ENCODE assay signal across 23 mouse cellular contexts in the genomic region with DNA sequence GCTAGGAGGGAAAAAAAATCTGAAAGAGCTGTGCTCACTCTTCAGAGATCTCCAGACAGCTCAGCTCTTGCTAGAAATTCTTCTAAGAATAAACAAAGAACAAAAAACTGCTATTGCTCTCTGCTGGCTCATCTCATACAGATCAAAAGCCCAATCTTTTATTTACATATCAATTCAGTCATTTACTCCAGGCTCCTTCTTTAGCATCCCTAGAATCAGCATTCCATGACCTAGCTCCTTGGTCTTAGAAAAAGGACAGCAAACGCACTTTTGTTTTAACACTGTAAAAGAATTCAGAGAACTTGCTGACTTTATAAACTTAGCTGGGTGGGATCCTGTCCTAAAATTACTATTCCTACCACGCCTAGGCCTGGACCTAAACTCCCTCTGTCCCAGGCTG. TPM values are rescaled to one million over a fixed set of nuclear protein-coding genes. Genes with fewer than 3 reads are reported as not detected.
"Had no signal": no experiment of that assay in that cellular context is flagged by ENCODE, and none has a peak within 500 bp of the region (broad histone marks: within the 10 kb centered on the region; RNA-seq: fewer than 3 reads in every experiment).

No protein-coding gene starts in this region.

- H3K9me3 ChIP-seq: limb, embryonic 10.5 days; limb, embryonic 13.5 days; liver, embryonic 12.5 days; liver, embryonic 15.5 days; lung, embryonic 15.5 days; megakaryocyte, embryonic 14.5 days; midbrain, embryonic 10.5 days; midbrain, embryonic 15.5 days; neural tube, embryonic 13.5 days; stomach, embryonic 15.5 days had no signal

- H3K27me3 ChIP-seq: limb, embryonic 13.5 days; liver, embryonic 12.5 days; liver, embryonic 15.5 days; lung, embryonic 15.5 days; megakaryocyte, embryonic 14.5 days; midbrain, embryonic 15.5 days; neural tube, embryonic 13.5 days; stomach, embryonic 15.5 days had no signal

- H3K4me2 ChIP-seq: limb, embryonic 13.5 days; liver, embryonic 12.5 days; liver, embryonic 15.5 days; lung, embryonic 15.5 days; midbrain, embryonic 15.5 days; neural tube, embryonic 13.5 days; stomach, embryonic 15.5 days had no signal

- ATAC-seq: liver, embryonic 12.5 days; midbrain, embryonic 15.5 days had no signal

- H3K36me3 ChIP-seq: limb, embryonic 10.5 days; limb, embryonic 13.5 days; liver, embryonic 12.5 days; liver, embryonic 15.5 days; lung, embryonic 15.5 days; midbrain, embryonic 10.5 days; midbrain, embryonic 15.5 days; neural tube, embryonic 13.5 days; stomach, embryonic 15.5 days had no signal

- H3K4me3 ChIP-seq: layer of hippocampus, adult 2 months; limb, embryonic 10.5 days; limb, embryonic 13.5 days; liver, embryonic 12.5 days; liver, embryonic 15.5 days; lung, embryonic 15.5 days; megakaryocyte, embryonic 14.5 days; midbrain, embryonic 10.5 days; midbrain, embryonic 15.5 days; myocyte; neural tube, embryonic 13.5 days; stomach, embryonic 15.5 days had no signal

- DNase-seq: layer of hippocampus, adult 9-11 months; liver; lung, adult 18-20 months; lung, postnatal 10 days; lung, postnatal 36 days; retina, postnatal 1 day; right cerebral cortex, postnatal 25 days; spleen, adult 18-20 months; thymus, postnatal 25 days had no signal

- H3K27ac ChIP-seq: kidney, postnatal 0 days; layer of hippocampus, adult 2 months; limb, embryonic 10.5 days; limb, embryonic 13.5 days; liver, embryonic 12.5 days; liver, embryonic 15.5 days; lung, embryonic 15.5 days; midbrain, embryonic 10.5 days; midbrain, embryonic 15.5 days; neural tube, embryonic 13.5 days; stomach, embryonic 15.5 days had no signal

- H3K4me1 ChIP-seq: limb, embryonic 10.5 days; limb, embryonic 13.5 days; liver, embryonic 12.5 days; liver, embryonic 15.5 days; lung, embryonic 15.5 days; megakaryocyte, embryonic 14.5 days; midbrain, embryonic 10.5 days; midbrain, embryonic 15.5 days; neural tube, embryonic 13.5 days; stomach, embryonic 15.5 days had no signal

- H3K9ac ChIP-seq: limb, embryonic 13.5 days; liver, embryonic 12.5 days; liver, embryonic 15.5 days; lung, embryonic 15.5 days; midbrain, embryonic 15.5 days; neural tube, embryonic 13.5 days; stomach, embryonic 15.5 days had no signal

RNA-seq across cellular contexts. Expression of gene Prkaa2, which starts 21.0 kb away (rescaled TPM):
- total RNA-seq: monocyte, adult 5-6 weeks had no signal
